Mouse (Mus musculus): ENCODE data around the gene Map2.

GRCm38 (mm10) chr1:66394944-66395637 lies 220.0 kb downstream of the Map2 start:
- TF ChIP-seq CTCF (conservative IDR thresholded peaks at IDR 0.05; ENCODE audit: low read length) (no peak), POU5F1 (IDR thresholded peaks at IDR 0.05; ENCODE audit: borderline replicate concordance, low read length) (no peak), NANOG (IDR thresholded peaks at IDR 0.05; ENCODE audit: borderline replicate concordance, low read length) (no peak)

All from E14TG2a.4 (cell line).